Mouse (Mus musculus) forelimb bud, embryonic 11.5 days (tissue): ENCODE results near the gene Qprt.
A peak's percentile ranks its signal among the peaks of the same experiment; 100 is the strongest.
"Not testable (repeated sequence)": the region's sequence is repeated elsewhere in the genome, so short reads cannot be mapped to it uniquely, and the experiment has no call there.

Experiments
- DNase-seq: peaks from one replicate; pipeline ENCODE4 v3.0.0-alpha.2; 2012; ENCODE audit warnings: low read depth, low spot score

Gene Qprt

DNA sequence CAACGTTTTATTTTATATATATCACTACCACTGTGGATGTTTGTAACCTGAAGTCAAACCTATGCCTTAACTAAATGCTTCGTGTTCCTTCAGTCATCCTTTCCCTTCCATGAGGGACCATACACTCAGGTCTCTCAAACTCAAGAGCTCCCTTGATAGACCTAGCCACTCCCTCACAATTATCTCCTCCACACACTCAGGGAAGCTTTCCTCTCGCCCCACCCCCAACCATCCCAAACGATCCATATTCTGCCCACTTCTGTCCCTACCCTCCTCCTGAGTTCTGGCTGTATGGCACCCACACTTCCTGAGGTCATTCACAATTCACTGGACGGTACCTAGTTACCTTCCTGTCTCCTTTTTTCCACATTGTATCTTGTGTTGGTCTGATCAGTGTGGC is 23.5 kb downstream of the Qprt start:
- no peak for DNase-seq

DNA sequence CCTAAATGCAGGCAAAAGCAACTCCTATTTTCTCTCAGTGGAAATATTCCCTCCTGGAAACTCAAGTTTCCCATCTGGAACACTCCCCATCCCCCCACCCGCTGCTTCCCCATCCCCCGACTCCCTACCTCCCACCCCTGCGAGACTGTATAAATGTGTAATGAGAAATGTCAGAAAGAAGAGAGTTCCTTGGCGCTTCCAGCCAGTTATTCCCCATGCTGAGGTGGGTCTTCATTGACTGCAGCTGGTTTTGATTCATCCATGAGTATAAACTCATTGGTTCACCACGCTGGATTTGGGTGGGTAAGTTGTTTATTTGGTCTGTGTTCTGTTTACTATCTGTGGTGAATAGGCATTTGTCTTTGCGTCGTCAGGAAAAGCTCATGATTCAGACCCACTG is 25.6 kb downstream of the Qprt start:
- no peak for DNase-seq

GRCm38 (mm10) chr7:127093914-127094313 is 28.1 kb downstream of the Qprt start:
- no peak for DNase-seq

- DNase-seq = peak; percentile 24
These were observed 30.7 kb downstream of the Qprt start, which contains the start of gene AI467606 for GRCm38 (mm10) chr7:127091114-127091896. Gene AI467606 (plus strand): TSS chr7:127091359.

- no peak for DNase-seq
These were observed 31.6 kb downstream of the Qprt start for GRCm38 (mm10) chr7:127090154-127091113.

DNA sequence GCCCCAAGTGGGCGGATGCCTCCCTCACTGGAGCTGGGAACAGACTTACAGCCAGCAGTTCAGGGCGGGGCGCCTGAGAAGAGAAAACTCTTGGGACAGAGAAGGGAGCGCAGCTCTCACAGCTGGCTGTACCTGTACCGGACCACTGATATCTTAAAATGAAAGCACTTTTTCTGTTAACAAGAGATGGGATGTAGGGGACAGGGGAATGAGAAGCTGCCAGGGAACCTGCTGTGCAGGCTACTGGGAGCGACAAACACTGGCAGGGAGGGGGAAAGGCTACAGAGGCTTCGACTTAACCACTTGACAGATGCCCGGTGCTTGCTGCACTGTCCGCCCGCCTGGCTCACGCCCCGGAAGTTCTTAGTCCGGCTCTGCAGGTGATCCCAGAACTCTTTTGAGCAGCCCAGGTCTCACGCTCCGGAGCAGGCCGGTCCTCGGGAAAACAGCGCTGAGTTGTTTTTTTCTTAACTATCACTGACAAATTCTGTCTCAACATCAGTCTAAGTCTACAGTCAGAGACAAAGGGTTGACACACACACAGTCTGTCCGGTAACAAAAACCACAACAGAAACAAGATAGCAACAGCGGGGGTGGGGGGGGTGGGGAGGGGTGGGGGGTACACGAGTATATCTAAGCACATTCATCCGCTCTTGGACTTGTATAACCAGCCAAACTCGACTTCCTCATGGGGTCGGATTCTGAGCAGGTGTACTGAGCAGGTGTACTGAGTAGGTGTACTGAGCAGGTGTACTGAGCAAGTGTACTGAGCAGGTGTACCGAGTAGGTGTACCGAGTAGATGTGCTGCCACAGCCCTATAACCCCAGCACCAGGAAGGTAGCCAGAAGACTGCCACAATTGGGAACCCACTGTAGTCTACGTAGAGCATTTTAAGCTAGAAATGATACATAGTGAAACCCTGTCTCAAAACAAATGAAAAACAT is 32.9 kb downstream of the Qprt start:
- DNase-seq = no peak

- no peak for DNase-seq
These were observed 33.9 kb downstream of the Qprt start for GRCm38 (mm10) chr7:127088083-127088482.

GRCm38 (mm10) chr7:127087278-127088010 is 34.6 kb downstream of the Qprt start, which contains the start of gene Zg16:
Gene Zg16 (minus strand): TSS chr7:127087328.
- not testable (repeated sequence) for DNase-seq

DNA sequence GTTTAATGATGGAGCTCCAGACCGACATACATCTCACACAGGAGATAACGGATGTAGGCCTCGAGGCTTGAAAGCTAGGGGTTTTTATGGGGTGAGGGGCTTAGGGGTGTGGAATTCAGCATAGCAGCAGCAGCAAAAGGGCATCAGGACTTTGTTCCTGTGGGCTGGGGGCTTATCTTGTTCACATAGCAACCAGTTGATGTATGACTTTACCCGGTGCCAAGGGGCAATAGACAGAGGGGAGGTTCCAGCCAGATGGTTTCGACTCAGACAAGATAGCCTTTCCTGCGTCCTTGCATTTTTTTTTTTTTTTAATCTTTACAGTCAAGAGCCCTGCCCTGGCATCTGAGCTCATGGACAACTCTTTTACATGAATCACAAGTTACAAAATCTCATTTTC is 36.3 kb downstream of the Qprt start:
- not testable (repeated sequence) for DNase-seq

DNA sequence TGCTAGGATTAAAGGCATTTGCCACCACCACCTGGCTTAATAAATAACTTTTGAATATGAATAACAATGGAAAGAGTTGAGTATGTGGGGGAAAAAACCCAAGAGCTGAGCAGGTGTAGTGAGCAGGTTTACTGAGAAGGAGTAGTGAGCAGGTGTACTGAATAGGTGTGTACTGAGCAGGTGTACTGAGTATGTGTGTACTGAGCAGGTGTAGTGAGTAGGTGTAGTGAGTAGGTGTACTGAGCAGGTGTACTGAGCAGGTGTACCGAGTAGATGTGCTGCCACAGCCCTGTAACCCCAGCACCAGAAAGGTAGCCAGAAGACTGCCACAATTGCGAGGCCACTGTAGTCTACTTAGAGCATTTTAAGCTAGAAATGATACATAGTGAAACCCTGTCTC is 37.2 kb downstream of the Qprt start:
- DNase-seq = no peak

- DNase-seq = no peak
These were observed 38.3 kb downstream of the Qprt start for GRCm38 (mm10) chr7:127083689-127084088.

DNA sequence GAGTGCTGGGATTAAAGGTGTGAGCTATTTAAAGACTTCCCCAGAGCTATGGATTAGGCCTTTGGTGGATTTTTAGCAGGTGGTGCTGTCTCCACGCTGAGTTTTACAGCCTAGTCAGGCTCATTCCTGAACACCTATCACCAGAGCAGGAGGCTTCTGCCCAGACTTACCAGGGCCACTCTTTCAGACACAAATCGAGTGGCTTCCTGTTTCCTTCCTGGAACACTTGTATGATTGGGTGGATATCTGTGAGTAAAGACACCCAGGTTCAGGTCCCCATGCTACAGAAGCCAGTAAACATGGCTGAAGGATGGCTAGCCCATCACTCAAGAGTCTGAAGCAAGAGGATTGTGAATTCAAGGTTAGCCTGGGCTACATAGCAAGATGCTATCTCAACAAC is 39.0 kb downstream of the Qprt start:
- DNase-seq = no peak

DNA sequence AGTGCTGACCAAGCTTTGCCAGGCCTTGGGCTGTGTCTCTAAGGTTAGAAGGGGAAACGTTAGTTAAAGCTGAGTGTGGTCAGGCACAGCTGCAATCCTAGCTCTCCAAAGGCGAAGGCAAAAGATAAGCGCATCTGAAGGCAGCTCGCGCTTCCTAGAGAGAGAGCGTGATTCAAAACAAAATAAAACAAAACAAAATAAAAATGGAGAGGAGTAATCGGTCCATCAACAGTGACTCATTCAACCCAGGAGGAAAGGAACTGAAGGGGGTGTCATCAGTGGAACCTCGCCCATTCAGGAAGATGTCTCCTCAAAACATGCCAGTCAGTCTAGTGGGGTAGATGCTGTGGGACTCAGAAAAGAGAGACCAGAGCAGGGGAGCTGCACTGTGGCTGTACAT is 39.8 kb downstream of the Qprt start:
- no peak for DNase-seq

DNA sequence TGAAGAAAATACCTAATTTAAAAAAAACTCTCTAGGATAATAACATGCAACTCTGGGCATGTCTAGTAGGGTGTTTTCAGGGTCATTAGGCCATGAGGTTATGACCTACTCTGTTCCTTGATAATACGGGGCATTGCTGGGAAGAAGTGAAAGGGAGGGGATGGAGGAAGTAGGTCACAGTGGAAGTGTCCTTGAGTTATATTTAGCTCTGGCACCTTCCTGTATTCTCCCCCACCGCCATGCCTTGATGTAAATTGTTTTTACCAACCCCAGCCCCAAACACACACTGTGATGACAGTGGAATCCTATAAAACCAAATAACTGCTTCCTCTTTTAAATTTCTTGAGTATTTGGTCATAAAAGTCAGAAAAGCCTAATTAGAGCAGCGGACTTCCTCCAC is 42.0 kb downstream of the Qprt start:
- no peak for DNase-seq

DNA sequence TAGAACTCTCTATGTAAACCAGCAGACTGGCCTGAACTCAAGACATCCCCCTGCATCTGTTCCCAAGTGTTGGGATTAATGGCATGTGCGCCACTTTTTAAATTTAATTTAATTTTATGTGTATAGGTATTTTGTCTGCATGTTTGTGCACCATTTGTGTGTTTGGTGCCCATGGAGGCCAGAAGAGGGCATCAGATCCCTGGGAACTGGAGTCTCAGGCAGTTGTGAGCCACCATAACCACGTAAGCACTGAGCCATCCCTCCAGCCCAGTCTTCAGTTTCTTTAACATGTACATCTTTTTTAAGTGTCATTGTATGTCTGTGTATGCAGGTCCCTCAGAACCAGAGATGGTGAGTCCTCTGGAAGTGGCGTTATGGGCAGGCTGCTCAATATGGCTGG is 44.3 kb downstream of the Qprt start:
- no peak for DNase-seq

- no peak for DNase-seq
These were observed 45.8 kb downstream of the Qprt start for GRCm38 (mm10) chr7:127076188-127076587.

GRCm38 (mm10) chr7:127073221-127073620 is 48.8 kb downstream of the Qprt start:
- no peak for DNase-seq

GRCm38 (mm10) chr7:127070871-127071413 is 51.1 kb downstream of the Qprt start:
- DNase-seq = no peak

DNA sequence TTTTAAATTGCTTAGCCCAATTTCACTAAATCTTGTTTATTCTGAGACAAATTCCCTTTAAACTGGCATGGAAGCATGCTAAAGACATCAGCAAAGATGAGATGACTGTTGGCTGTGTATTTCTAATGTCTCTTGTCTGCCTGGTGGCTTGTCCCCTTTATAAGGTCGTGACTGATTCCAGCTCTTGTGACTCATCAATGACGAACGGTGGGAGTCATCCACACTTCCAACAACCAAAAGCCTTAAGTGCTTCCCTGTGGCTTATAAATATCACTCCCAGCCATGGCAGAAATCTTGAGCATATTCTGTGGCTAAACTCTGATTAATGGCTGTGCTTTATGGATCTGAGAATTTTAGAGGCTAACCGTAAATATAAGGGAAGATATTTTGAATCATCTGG is 55.7 kb downstream of the Qprt start:
- DNase-seq = no peak

DNA sequence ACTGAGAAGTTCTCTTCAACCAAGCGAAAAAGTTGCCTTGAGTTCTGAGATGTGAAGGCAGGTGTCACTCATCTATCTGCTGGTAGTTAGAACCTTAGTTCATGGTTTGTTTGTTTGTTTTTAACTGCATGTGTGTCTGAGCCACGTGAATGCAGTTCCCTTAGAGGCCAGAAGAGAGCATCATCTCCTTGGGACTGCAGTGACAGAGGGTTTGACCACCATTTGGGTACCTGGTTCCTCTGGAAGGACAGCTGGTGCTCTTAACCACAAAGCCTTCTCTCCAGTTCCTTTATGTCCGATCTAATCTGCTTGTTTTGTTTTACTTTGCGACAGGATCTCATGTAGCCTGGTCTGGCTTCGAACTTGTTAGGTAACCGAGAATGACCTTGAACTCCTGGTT is 56.5 kb downstream of the Qprt start:
- no peak for DNase-seq
